Mouse (Mus musculus) heart, adult 2 months (tissue): ENCODE measurements around the gene Nmrk1. TPM values are rescaled to one million over a fixed set of nuclear protein-coding genes. Genes with fewer than 3 reads are reported as not detected.

Experiments
- DNase-seq, 2 experiments: peaks; one replicate each; pipeline ENCODE4 v3.0.0; 2021
- H3K27ac ChIP-seq: fragments of 200-600 bp; 2 replicates; pipeline ENCODE4 v1.8.1; 2022
- H3K27me3 ChIP-seq: fragments of 200-500 bp; 2 replicates; pipeline ENCODE4 v1.6.1; 2012; ENCODE audit warnings: mild to moderate bottlenecking, low read length, inconsistent platforms, mixed read lengths; ENCODE audit not compliant: control insufficient read depth, insufficient read depth
- H3K36me3 ChIP-seq: fragments of 200-500 bp; 2 replicates; pipeline ENCODE4 v1.6.1; 2012; ENCODE audit warnings: low read length, inconsistent platforms; ENCODE audit not compliant: control insufficient read depth, insufficient read depth
- H3K4me1 ChIP-seq: fragments of 200-500 bp; 2 replicates; pipeline ENCODE4 v1.6.1; 2011; ENCODE audit warnings: low read length; ENCODE audit not compliant: control insufficient read depth, insufficient read depth
- H3K4me3 ChIP-seq: fragments of 200-600 bp; 2 replicates; pipeline ENCODE4 v1.8.1; 2022
- H3K79me2 ChIP-seq: fragments of 200-500 bp; replicated peaks from 2 replicates; pipeline ENCODE4 v1.6.1; 2012; ENCODE audit warnings: mild to moderate bottlenecking, inconsistent platforms, low read length, moderate library complexity, mixed read lengths; ENCODE audit not compliant: control insufficient read depth, insufficient read depth
- H3K9ac ChIP-seq: fragments of 200-500 bp; 2 replicates; pipeline ENCODE4 v1.6.1; 2012; ENCODE audit warnings: low read depth, mild to moderate bottlenecking, control low read depth, inconsistent platforms, low read length, mixed read lengths
- CTCF ChIP-seq: fragments of 200-600 bp; IDR thresholded peaks from 2 replicates; pipeline ENCODE4 v1.8.1; 2022; ENCODE audit warnings: antibody characterized with exemption, mild to moderate bottlenecking, moderate library complexity
- EP300 ChIP-seq: fragments of 200-500 bp; IDR thresholded peaks from 2 replicates; pipeline ENCODE4 v1.6.1; 2011; ENCODE audit warnings: low read depth, low read length, control low read depth; ENCODE audit not compliant: insufficient read depth
- POLR2A ChIP-seq: fragments of 200-500 bp; IDR thresholded peaks from 2 replicates; pipeline ENCODE4 v1.6.1; 2011; ENCODE audit warnings: mild to moderate bottlenecking, low read depth, low read length, control low read depth; ENCODE audit not compliant: insufficient read depth
- WGBS: fragments of 180-500 bp; shearing (Covaris S2); methylation state at CpG from one replicate; pipeline ENCODE4 v1.1.7; 2018; 5-methylcytosine and 5-hydroxymethylcytosine counted together
- intact Hi-C: fragments of 180-260 bp; cut with DNase I; formaldehyde crosslinking; loops from one replicate; pipeline ENCODE4 v1.15.1; 2025
- polyA plus RNA-seq: library from polyadenylated mRNA; depleted of rRNA; stranded (reverse); fragments of >200 nt; gene quantifications from 2 replicates; pipeline ENCODE4 v1.2.3, GENCODE M21; 2012
- total RNA-seq, 2 experiments: library from RNA; stranded (reverse); gene quantifications; 2 replicates each; pipeline ENCODE4 v1.2.3; 2021

Gene Nmrk1
- total and polyA plus RNA-seq, 3 experiments, result 2.3 to 5.4 (median 2.5) TPM

DNA sequence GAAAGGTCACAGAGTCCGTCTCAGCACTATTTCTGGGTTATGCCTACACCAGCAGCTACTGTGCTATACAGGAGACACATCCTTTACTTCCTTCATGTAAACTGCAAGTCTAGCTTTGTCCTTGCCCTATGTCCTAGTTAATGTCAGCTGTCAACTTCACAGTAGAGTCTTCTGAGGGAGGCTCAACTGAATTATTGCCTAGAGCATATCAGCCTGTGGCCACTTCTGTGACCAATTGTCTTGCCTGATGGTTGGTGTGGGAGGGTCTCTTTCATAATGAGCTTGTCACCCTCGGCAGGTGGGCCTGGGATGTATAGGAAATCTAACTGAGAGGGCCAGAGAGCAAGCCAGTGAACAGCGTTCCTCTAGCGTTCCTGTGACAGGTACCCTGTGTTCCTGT is 11.7 kb downstream of the Nmrk1 start:
- H3K9ac ChIP-seq, result no peak overlapping the region
- no peaks in the 10 kb centered on the region for H3K79me2 ChIP-seq
- no peak overlapping the region for H3K4me3 ChIP-seq
- H3K36me3 ChIP-seq, result no peaks in the 10 kb centered on the region; the same call in 1 of the 2 replicates
- no peaks in the 10 kb centered on the region for H3K4me1 ChIP-seq
- TF ChIP-seq CTCF (no peak), EP300 (no peak), POLR2A (no peak)
- H3K27ac ChIP-seq, result no peak overlapping the region
- intact Hi-C loops, result no loop called here
- H3K27me3 ChIP-seq, result no peaks in the 10 kb centered on the region
- DNase-seq, result no peak
- WGBS, result 78% methylated on average over 4 of the region's 4 CpGs

DNA sequence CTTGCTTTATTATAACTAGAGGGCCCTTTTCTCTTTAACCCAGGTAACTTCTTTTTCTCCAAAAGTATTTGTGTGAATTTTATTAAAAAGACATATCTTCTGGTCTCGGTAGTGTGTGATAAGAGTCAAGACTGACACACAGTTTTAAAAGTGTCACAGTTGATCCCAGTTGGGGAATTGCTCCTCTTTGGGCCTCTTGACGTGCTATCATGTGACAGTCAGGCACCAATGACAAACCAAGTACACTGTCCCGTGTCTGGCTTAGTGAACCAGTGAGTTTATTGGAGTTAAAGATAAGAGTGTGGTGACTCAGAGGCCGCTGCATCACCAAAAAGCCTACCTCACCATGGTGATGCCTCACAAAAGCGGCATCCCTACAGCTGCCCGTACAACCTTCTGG is 12.3 kb downstream of the Nmrk1 start:
- Histone ChIP-seq H3K27me3 (no peaks in the 10 kb centered on the region), H3K4me1 (no peaks in the 10 kb centered on the region; the same call in 1 of the 2 replicates), H3K79me2 (no peaks in the 10 kb centered on the region), H3K27ac (no peak overlapping the region), H3K4me3 (no peak overlapping the region), H3K36me3 (no peaks in the 10 kb centered on the region; the same call in 1 of the 2 replicates), H3K9ac (no peak overlapping the region)
- TF ChIP-seq CTCF, result no peak
- TF ChIP-seq POLR2A, result no peak
- intact Hi-C loops, result no loop called here
- DNase-seq, result no peak
- 82% methylated on average over 6 of the region's 6 CpGs for WGBS

DNA sequence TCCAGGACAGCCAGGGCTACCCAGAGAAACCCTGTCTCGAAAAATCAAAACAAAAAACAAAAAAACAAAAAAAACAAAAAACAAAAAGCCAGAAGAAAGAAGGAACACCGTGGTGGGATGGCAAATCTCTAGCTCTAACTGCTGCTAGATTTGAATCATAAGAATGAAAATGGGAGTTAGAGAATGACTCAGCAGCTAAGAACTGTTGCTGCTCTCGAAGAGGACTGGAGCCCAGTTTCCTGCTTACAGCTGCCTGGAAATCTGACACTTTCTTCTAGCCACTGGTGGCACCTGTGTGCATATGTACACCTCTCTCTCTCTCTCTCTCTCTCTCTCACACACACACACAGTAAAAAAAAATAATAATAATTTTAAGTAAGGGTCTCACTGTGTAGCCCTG is 14.6 kb downstream of the Nmrk1 start:
- Histone ChIP-seq H3K27ac (no peak overlapping the region), H3K4me1 (no peaks in the 10 kb centered on the region; the same call in 1 of the 2 replicates), H3K79me2 (no peaks in the 10 kb centered on the region), H3K9ac (no peak overlapping the region), H3K4me3 (no peak overlapping the region), H3K27me3 (no peaks in the 10 kb centered on the region), H3K36me3 (no peaks in the 10 kb centered on the region; the same call in 1 of the 2 replicates)
- intact Hi-C loops, result no loop called here
- TF ChIP-seq EP300 (no peak), POLR2A (no peak), CTCF (no peak)
- 64% methylated on average over 3 of the region's 3 CpGs for WGBS
- no peak for DNase-seq

DNA sequence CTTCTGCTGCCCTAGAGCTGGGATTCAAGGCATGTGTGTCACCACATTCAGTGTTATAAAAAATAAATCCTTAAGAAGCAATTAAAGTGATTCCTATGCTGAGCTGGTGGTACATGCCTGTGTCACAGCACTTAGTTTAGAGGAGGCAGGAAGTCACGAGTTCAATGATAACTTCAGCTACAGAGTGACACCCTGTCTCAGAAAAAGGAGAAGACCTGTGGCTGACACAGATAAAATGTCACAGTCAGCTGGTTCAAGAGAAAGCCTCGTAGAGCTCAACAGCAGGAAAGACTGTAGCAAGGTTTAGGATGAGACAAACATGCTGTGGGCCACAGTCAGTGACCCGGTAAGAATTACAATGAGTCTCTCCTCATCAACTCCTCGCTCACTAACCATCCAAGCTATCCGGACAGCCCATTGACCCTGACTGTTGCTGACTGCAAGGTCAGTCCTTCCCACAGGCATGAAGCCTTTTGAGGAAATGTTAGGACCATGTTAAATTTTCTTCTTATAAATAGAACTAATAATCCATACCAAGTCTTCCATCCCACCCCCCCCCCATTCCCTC is 15.2 kb downstream of the Nmrk1 start:
- H3K79me2 ChIP-seq, result no peaks in the 10 kb centered on the region
- no peaks in the 10 kb centered on the region; the same call in 1 of the 2 replicates for H3K4me1 ChIP-seq
- no peaks in the 10 kb centered on the region for H3K27me3 ChIP-seq
- WGBS, result 64% methylated on average over 5 of the region's 5 CpGs
- no peak overlapping the region for H3K27ac ChIP-seq
- no peak overlapping the region for H3K9ac ChIP-seq
- no peak for DNase-seq
- H3K4me3 ChIP-seq, result no peak overlapping the region
- TF ChIP-seq POLR2A (no peak), CTCF (no peak), EP300 (no peak)
- no peaks in the 10 kb centered on the region; the same call in 1 of the 2 replicates for H3K36me3 ChIP-seq
- intact Hi-C loops, result no loop called here

DNA sequence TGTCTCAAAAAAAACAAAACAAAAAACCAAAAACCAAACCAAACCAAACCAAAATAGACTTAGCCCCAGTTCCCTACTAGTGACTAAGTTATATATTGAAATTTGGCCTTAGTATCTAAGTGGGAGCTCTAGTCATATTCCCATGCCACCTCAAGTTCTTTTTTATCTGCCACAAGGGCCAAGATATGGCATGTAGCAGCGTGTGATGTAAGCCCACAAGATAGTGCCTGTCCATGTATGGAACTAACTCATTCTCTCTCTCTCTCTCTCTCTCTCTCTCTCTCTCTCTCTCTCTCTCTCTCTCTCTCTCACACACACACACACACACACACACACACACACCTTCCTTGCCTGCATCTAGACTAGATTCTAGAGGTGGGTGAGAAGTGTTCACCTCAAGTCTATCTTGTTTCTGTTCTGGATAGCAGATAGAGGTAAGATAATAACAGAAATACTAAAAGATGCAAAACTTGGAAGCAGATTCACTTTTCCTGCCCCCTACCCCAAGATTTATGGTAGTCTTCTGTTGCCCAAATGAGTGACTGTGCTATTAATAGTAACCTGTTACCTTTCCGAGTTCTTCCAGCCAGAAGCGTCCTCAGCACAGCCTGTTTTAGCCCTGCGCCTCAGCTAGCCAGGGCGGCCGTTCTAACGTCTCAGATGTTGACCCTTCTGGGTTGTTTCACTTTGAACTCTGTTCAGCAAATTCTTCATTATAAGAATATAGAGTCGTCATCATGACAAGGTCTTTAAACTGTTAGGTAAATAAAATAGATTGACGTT is 16.2 kb downstream of the Nmrk1 start:
- no peaks in the 10 kb centered on the region for H3K27me3 ChIP-seq
- H3K4me1 ChIP-seq, result no peaks in the 10 kb centered on the region; the same call in 1 of the 2 replicates
- peak in 1 of 2 experiments; percentile 27 for DNase-seq
- H3K4me3 ChIP-seq, result no peak overlapping the region
- H3K79me2 ChIP-seq, result no peaks in the 10 kb centered on the region
- intact Hi-C loops, result no loop called here
- TF ChIP-seq POLR2A (peak; percentile 24; the same call in 1 of the 2 replicates), CTCF (no peak)
- no peak overlapping the region for H3K9ac ChIP-seq
- WGBS, result 65% methylated on average over 9 of the region's 9 CpGs
- H3K36me3 ChIP-seq, result no peaks in the 10 kb centered on the region; the same call in 1 of the 2 replicates
- peak overlapping the region; percentile 51 for H3K27ac ChIP-seq

DNA sequence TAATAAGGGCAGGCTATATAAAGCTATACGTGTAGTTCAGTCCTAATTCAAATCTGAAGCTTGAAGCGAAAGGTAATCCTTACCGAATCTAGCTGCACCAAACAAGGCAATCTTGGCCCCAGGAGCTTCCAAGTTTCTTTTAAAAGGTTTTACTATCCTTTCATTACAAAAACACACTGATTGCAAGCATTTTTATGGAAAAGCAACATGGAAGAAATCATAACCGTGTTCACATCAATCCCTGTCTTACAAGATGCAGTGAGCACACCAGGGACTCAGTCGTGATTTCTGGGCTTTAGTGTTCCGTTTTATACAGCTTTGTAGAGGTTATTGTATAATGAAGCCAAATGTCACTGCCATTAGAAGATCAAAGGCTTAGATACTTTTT is 16.8 kb downstream of the Nmrk1 start:
- Histone ChIP-seq H3K79me2 (no peaks in the 10 kb centered on the region), H3K4me1 (no peaks in the 10 kb centered on the region; the same call in 1 of the 2 replicates), H3K27ac (peak overlapping the region; percentile 51), H3K36me3 (no peaks in the 10 kb centered on the region; the same call in 1 of the 2 replicates), H3K9ac (no peak overlapping the region), H3K4me3 (no peak overlapping the region), H3K27me3 (no peaks in the 10 kb centered on the region)
- intact Hi-C loops, result no loop called here
- DNase-seq, result no peak
- 84% methylated on average over 6 of the region's 6 CpGs for WGBS
- TF ChIP-seq EP300, result no peak
- no peak for TF ChIP-seq CTCF
- TF ChIP-seq POLR2A, result no peak
